Mouse (Mus musculus): ENCODE results near the gene Ets1.

Gene Ets1

GRCm38 (mm10) chr9:32761326-32761725, 125.3 kb downstream of the Ets1 start:
- DNase-seq (ENCODE audit: low spot score in 2 of 2) = no peak

GRCm38 (mm10) chr9:32764374-32764773, 128.4 kb downstream of the Ets1 start:
- DNase-seq (ENCODE audit: low spot score in 2 of 2) = no peak

GRCm38 (mm10) chr9:32765123-32765522, 129.1 kb downstream of the Ets1 start:
- no peak for DNase-seq (ENCODE audit: low spot score in 2 of 2)

GRCm38 (mm10) chr9:32778866-32779265, 142.8 kb downstream of the Ets1 start:
- DNase-seq (ENCODE audit: low spot score in 2 of 2) = no peak

GRCm38 (mm10) chr9:32782391-32783092, 146.5 kb downstream of the Ets1 start:
- no peak for DNase-seq (ENCODE audit: low spot score in 2 of 2)

- DNase-seq (ENCODE audit: low spot score in 2 of 2) = no peak
These were observed 151.1 kb downstream of the Ets1 start for GRCm38 (mm10) chr9:32787091-32787490.

- DNase-seq (ENCODE audit: low spot score in 2 of 2) = no peak
These were observed 151.6 kb downstream of the Ets1 start for GRCm38 (mm10) chr9:32787615-32788014.

GRCm38 (mm10) chr9:32789306-32789705, 153.3 kb downstream of the Ets1 start:
- no peak for DNase-seq (ENCODE audit: low spot score in 2 of 2)

GRCm38 (mm10) chr9:32791699-32792098, 155.7 kb downstream of the Ets1 start:
- DNase-seq (ENCODE audit: low spot score in 2 of 2) = no peak

- no peak for DNase-seq (ENCODE audit: low spot score in 2 of 2)
These were observed 162.2 kb downstream of the Ets1 start for GRCm38 (mm10) chr9:32798171-32798570.

GRCm38 (mm10) chr9:32806106-32806505, 170.1 kb downstream of the Ets1 start:
- DNase-seq (ENCODE audit: low spot score in 2 of 2) = no peak

Measured in frontal cortex, postnatal 14 days (tissue).